Mouse (Mus musculus): ENCODE measurements around the gene Pigk. TPM values are rescaled to one million over a fixed set of nuclear protein-coding genes. Genes with fewer than 3 reads are reported as not detected.

Gene Pigk
- polyA plus RNA-seq (2012; rRNA removed): 34.4 and 37.1 TPM in 2 replicates

- DNase-seq: peak; percentile 86 to 88
- Histone ChIP-seq H3K4me3 (replicated peaks; ENCODE audit: insufficient read depth, low read depth, low read length) (peak within 1 kb of the TSS; percentile 82), H3K27me3 (ENCODE audit: control insufficient read depth, insufficient read depth, low read length) (no peaks in the 10 kb centered on the region), H3K4me1 (ENCODE audit: control insufficient read depth, insufficient read depth, low read length) (peaks cover 3% of the 10 kb centered on the region; the same call in 1 of the 2 replicates), H3K27ac (ENCODE audit: insufficient read depth, low read length) (peak within 1 kb of the TSS; percentile 9; the same call in 1 of the 2 replicates)
- TF ChIP-seq POLR2A (IDR thresholded peaks at IDR 0.05; ENCODE audit: borderline replicate concordance, insufficient read depth, low read length): peak; percentile 63
- TF ChIP-seq CTCF (IDR thresholded peaks at IDR 0.05; ENCODE audit: borderline replicate concordance, insufficient read depth, low read depth, low read length): no peak
- under 1% methylated on average over 48 of the region's 48 CpGs for WGBS
These were observed at the start of gene Pigk for GRCm38 (mm10) chr3:152713991-152714902. Gene Pigk (plus strand): TSS chr3:152714100.

- DNase-seq: no peak
- TF ChIP-seq CTCF (IDR thresholded peaks at IDR 0.05; ENCODE audit: borderline replicate concordance, insufficient read depth, low read depth, low read length) (no peak), POLR2A (IDR thresholded peaks at IDR 0.05; ENCODE audit: borderline replicate concordance, insufficient read depth, low read length) (no peak)
- Histone ChIP-seq H3K27ac (ENCODE audit: insufficient read depth, low read length) (no peak overlapping the region), H3K4me1 (ENCODE audit: control insufficient read depth, insufficient read depth, low read length) (peaks cover 3% of the 10 kb centered on the region; the same call in 1 of the 2 replicates), H3K4me3 (replicated peaks; ENCODE audit: insufficient read depth, low read depth, low read length) (no peak overlapping the region), H3K27me3 (ENCODE audit: control insufficient read depth, insufficient read depth, low read length) (no peaks in the 10 kb centered on the region)
- under 1% methylated on average over 16 of the region's 16 CpGs for WGBS
These were observed 46.9 kb upstream of the Pigk start for GRCm38 (mm10) chr3:152666991-152667355.

- WGBS: under 1% methylated on average over 76 of the region's 82 CpGs
- Histone ChIP-seq H3K27me3 (ENCODE audit: control insufficient read depth, insufficient read depth, low read length) (no peaks in the 10 kb centered on the region), H3K27ac (ENCODE audit: insufficient read depth, low read length) (no peak overlapping the region), H3K4me1 (ENCODE audit: control insufficient read depth, insufficient read depth, low read length) (peaks cover 3% of the 10 kb centered on the region; the same call in 1 of the 2 replicates), H3K4me3 (replicated peaks; ENCODE audit: insufficient read depth, low read depth, low read length) (peak overlapping the region; percentile 8)
- DNase-seq: peak in 1 of 2 experiments; percentile 10
- TF ChIP-seq CTCF (IDR thresholded peaks at IDR 0.05; ENCODE audit: borderline replicate concordance, insufficient read depth, low read depth, low read length) (no peak), POLR2A (IDR thresholded peaks at IDR 0.05; ENCODE audit: borderline replicate concordance, insufficient read depth, low read length) (no peak)
These were observed 46.3 kb upstream of the Pigk start for GRCm38 (mm10) chr3:152667356-152668211.

GRCm38 (mm10) chr3:152668239-152668638 lies 45.7 kb upstream of the Pigk start, which contains the start of gene Ak5:
Gene Ak5 (minus strand): TSS chr3:152668360.
- Histone ChIP-seq H3K4me3 (replicated peaks; ENCODE audit: insufficient read depth, low read depth, low read length) (peak within 1 kb of the TSS; percentile 8), H3K27me3 (ENCODE audit: control insufficient read depth, insufficient read depth, low read length) (no peaks in the 10 kb centered on the region), H3K4me1 (ENCODE audit: control insufficient read depth, insufficient read depth, low read length) (peaks cover 3% of the 10 kb centered on the region; the same call in 1 of the 2 replicates), H3K27ac (ENCODE audit: insufficient read depth, low read length) (no peak within 1 kb of the TSS)
- 3% methylated on average over 5 of the region's 5 CpGs for WGBS
- TF ChIP-seq POLR2A (IDR thresholded peaks at IDR 0.05; ENCODE audit: borderline replicate concordance, insufficient read depth, low read length) (no peak), CTCF (IDR thresholded peaks at IDR 0.05; ENCODE audit: borderline replicate concordance, insufficient read depth, low read depth, low read length) (no peak)
- DNase-seq: no peak

- Histone ChIP-seq H3K27me3 (ENCODE audit: control insufficient read depth, insufficient read depth, low read length) (no peaks in the 10 kb centered on the region), H3K4me3 (replicated peaks; ENCODE audit: insufficient read depth, low read depth, low read length) (no peak overlapping the region), H3K27ac (ENCODE audit: insufficient read depth, low read length) (no peak overlapping the region), H3K4me1 (ENCODE audit: control insufficient read depth, insufficient read depth, low read length) (peaks cover 3% of the 10 kb centered on the region; the same call in 1 of the 2 replicates)
- 88% methylated on average over 2 of the region's 2 CpGs for WGBS
- no peak for DNase-seq
- TF ChIP-seq CTCF (IDR thresholded peaks at IDR 0.05; ENCODE audit: borderline replicate concordance, insufficient read depth, low read depth, low read length): no peak
- no peak for TF ChIP-seq POLR2A (IDR thresholded peaks at IDR 0.05; ENCODE audit: borderline replicate concordance, insufficient read depth, low read length)
These were observed 45.1 kb upstream of the Pigk start for GRCm38 (mm10) chr3:152668793-152669192.

GRCm38 (mm10) chr3:152669783-152670182 lies 44.1 kb upstream of the Pigk start:
- Histone ChIP-seq H3K4me1 (ENCODE audit: control insufficient read depth, insufficient read depth, low read length) (peaks cover 3% of the 10 kb centered on the region; the same call in 1 of the 2 replicates), H3K27ac (ENCODE audit: insufficient read depth, low read length) (no peak overlapping the region), H3K27me3 (ENCODE audit: control insufficient read depth, insufficient read depth, low read length) (no peaks in the 10 kb centered on the region), H3K4me3 (replicated peaks; ENCODE audit: insufficient read depth, low read depth, low read length) (no peak overlapping the region)
- TF ChIP-seq CTCF (IDR thresholded peaks at IDR 0.05; ENCODE audit: borderline replicate concordance, insufficient read depth, low read depth, low read length): no peak
- TF ChIP-seq POLR2A (IDR thresholded peaks at IDR 0.05; ENCODE audit: borderline replicate concordance, insufficient read depth, low read length): no peak
- 81% methylated on average over 3 of the region's 3 CpGs for WGBS
- no peak for DNase-seq

GRCm38 (mm10) chr3:152674663-152675062 lies 39.2 kb upstream of the Pigk start:
- Histone ChIP-seq H3K4me1 (ENCODE audit: control insufficient read depth, insufficient read depth, low read length) (no peaks in the 10 kb centered on the region), H3K4me3 (replicated peaks; ENCODE audit: insufficient read depth, low read depth, low read length) (no peak overlapping the region), H3K27me3 (ENCODE audit: control insufficient read depth, insufficient read depth, low read length) (no peaks in the 10 kb centered on the region), H3K27ac (ENCODE audit: insufficient read depth, low read length) (no peak overlapping the region)
- no peak for TF ChIP-seq CTCF (IDR thresholded peaks at IDR 0.05; ENCODE audit: borderline replicate concordance, insufficient read depth, low read depth, low read length)
- no peak for TF ChIP-seq POLR2A (IDR thresholded peaks at IDR 0.05; ENCODE audit: borderline replicate concordance, insufficient read depth, low read length)
- DNase-seq: no peak
- 76% methylated on average over 6 of the region's 6 CpGs for WGBS

Data from cerebellum, adult 2 months (tissue).